Mouse (Mus musculus) C2C12 (cell line): Measurements from ENCODE around the gene Cfap73. TPM values are rescaled to one million over a fixed set of nuclear protein-coding genes. Genes with fewer than 3 reads are reported as not detected.
A peak's percentile ranks its signal among the peaks of the same experiment; 100 is the strongest.

Experiments
- H3K27me3 ChIP-seq: one replicate; pipeline ENCODE4 v1.6.1; 2011; ENCODE audit not compliant: control insufficient read depth, insufficient read depth, insufficient read length
- H3K36me3 ChIP-seq: one replicate; pipeline ENCODE4 v1.6.1; 2011; ENCODE audit not compliant: control insufficient read depth, insufficient read depth
- H3K4me3 ChIP-seq: one replicate; pipeline ENCODE4 v1.5.1; 2011; ENCODE audit warnings: mild to moderate bottlenecking, control low read depth; ENCODE audit not compliant: poor library complexity, insufficient read depth, severe bottlenecking
- H3K79me2 ChIP-seq: one replicate; pipeline ENCODE4 v1.6.1; 2011; ENCODE audit not compliant: control insufficient read depth, insufficient read depth
- H3K79me3 ChIP-seq: one replicate; pipeline ENCODE4 v1.6.1; 2011; ENCODE audit warnings: low read depth, control low read depth
- H3ac ChIP-seq: one replicate; pipeline ENCODE3; 2011; ENCODE audit warnings: low read depth; ENCODE audit not compliant: control insufficient read depth, insufficient read length
- CEBPB ChIP-seq: IDR thresholded peaks from one replicate; pipeline ENCODE4 v1.6.1; 2011; ENCODE audit warnings: low read depth, mild to moderate bottlenecking, control low read depth, moderate library complexity
- CTCF ChIP-seq: IDR thresholded peaks from one replicate; pipeline ENCODE4 v1.5.1; 2011; ENCODE audit not compliant: control insufficient read depth, insufficient read depth, insufficient read length
- FOSL1 ChIP-seq: IDR thresholded peaks from one replicate; pipeline ENCODE4 v1.8.0; 2011; ENCODE audit warnings: mild to moderate bottlenecking, low read length; ENCODE audit not compliant: poor library complexity, insufficient read depth, severe bottlenecking
- MAX ChIP-seq: IDR thresholded peaks from one replicate; pipeline ENCODE4 v1.6.1; 2011; ENCODE audit warnings: mild to moderate bottlenecking, control low read depth
- MYOD1 ChIP-seq: IDR thresholded peaks from one replicate; pipeline ENCODE4 v1.6.1; 2011; ENCODE audit warnings: low read depth; ENCODE audit not compliant: control insufficient read depth, insufficient read length
- MYOG ChIP-seq: IDR thresholded peaks from one replicate; pipeline ENCODE4 v1.6.1; 2011; ENCODE audit not compliant: control insufficient read depth, insufficient read length; ENCODE audit errors: extremely low read depth
- USF1 ChIP-seq: IDR thresholded peaks from one replicate; pipeline ENCODE4 v1.6.1; 2011; ENCODE audit warnings: low read depth, mild to moderate bottlenecking, control low read depth, moderate library complexity
- polyA plus RNA-seq: library from polyadenylated mRNA; unstranded; fragments of >200 nt; fragmentation: generic; extraction: Trizol; gene quantifications from one replicate; pipeline ENCODE4 v1.2.1, GENCODE M21; 2012; ENCODE audit warnings: missing spikeins

The Cfap73 gene
- polyA plus RNA-seq, 1 experiment, result not detected

DNA sequence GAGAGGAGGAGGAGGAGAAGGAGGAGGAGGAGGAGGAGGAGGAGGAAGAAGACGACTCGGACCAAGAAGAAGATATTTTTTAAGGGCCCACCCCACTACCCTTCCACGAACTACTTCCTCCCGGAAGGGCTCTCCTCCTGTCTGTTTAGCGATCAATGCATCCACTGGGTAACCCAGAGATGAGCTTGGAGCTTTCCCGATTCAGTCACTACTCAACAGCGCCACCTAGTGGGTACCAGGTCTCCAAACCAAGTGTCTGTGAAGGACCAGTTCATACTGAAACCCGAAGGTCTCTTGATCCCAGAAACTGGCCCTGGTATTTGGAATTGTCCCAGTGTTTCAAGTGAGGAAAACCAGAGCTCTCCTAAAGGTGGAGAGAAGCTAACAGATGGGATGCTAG is 28.3 kb downstream of the Cfap73 start:
- H3ac ChIP-seq, result no peak overlapping the region

DNA sequence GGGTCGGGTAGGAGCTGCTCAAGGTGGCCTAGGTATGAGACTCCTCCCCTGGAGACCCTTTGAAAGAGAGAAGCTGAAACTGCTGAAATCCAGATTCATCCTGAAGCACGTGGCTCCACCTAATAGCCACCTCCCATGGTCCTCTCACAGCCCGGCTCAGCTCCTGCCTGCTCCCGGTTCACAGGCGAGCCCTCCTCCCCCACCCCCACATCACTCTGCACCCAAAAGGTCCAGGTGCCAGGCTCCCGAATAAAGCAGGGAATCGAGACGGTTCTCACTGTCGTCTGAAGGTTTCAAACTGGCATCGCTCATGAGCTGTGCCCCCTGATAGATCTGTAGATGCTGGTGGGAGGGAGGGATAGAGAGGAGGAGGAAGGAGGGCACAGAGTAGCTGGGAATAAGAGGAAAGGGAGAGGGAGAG is 28.8 kb downstream of the Cfap73 start:
- no peaks in the 10 kb centered on the region for H3K79me3 ChIP-seq
- H3K36me3 ChIP-seq, result no peaks in the 10 kb centered on the region
- H3ac ChIP-seq, result peak overlapping the region; percentile 40
- no peaks in the 10 kb centered on the region for H3K79me2 ChIP-seq
- peak overlapping the region; percentile 11 for H3K4me3 ChIP-seq
- H3K27me3 ChIP-seq, result no peaks in the 10 kb centered on the region
- no peak for TF ChIP-seq MYOD1
- TF ChIP-seq CEBPB, result no peak
- no peak for TF ChIP-seq MAX
- no peak for TF ChIP-seq MYOG
- TF ChIP-seq USF1, result no peak
- no peak for TF ChIP-seq CTCF

More for the DNA sequence above, 28.3 kb downstream of the Cfap73 start:
- no peak overlapping the region for H3K4me3 ChIP-seq
- no peaks in the 10 kb centered on the region for H3K27me3 ChIP-seq
- TF ChIP-seq MYOG, result no peak
- no peak for TF ChIP-seq MYOD1
- peak; percentile 54 for TF ChIP-seq CTCF
- H3K79me3 ChIP-seq, result no peaks in the 10 kb centered on the region
- no peaks in the 10 kb centered on the region for H3K79me2 ChIP-seq
- H3K36me3 ChIP-seq, result no peaks in the 10 kb centered on the region

DNA sequence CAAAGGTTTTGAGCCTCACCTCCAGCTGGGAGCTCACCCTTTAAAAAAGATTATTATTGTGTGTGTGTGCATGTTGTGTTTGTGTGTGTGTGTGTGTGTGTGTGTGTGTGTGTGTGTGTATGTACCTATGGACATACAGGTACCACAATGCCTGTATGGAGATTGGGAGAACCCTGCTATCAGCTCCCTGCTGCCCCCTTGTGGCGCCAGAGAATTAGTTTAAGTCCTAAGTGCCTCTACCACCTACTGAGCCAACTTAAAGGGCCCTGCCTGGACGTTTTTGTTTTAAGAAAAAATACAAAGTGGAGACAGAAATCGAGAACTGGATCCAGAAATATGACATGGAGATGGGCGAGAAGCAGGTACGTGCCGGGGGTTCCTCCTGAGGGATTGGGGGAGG is 29.2 kb downstream of the Cfap73 start:
- Histone ChIP-seq H3K4me3 (peak overlapping the region; percentile 11), H3K36me3 (no peaks in the 10 kb centered on the region), H3K79me2 (no peaks in the 10 kb centered on the region), H3K79me3 (no peaks in the 10 kb centered on the region), H3K27me3 (no peaks in the 10 kb centered on the region), H3ac (no peak overlapping the region)
- TF ChIP-seq USF1 (no peak), CTCF (peak; percentile 53)

DNA sequence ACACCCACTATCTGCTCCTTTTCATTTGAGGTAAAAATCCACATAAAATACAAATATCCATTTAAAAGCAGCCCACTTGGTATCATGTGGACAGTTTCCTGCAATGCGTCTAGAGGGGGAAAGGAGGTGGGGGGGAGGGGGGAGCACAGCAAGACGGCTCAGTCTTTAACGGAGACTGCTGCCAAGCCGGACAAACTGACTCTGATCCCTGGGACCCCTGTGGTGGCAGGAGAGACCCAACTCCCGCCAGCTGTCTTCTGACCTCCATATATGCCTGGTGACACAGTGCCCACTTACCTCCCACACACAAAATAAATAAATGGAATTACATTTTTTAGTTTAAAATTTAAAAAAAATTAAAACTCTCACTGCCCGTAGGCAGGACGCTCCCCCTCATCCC is 30.5 kb downstream of the Cfap73 start:
- no peaks in the 10 kb centered on the region for H3K36me3 ChIP-seq

DNA sequence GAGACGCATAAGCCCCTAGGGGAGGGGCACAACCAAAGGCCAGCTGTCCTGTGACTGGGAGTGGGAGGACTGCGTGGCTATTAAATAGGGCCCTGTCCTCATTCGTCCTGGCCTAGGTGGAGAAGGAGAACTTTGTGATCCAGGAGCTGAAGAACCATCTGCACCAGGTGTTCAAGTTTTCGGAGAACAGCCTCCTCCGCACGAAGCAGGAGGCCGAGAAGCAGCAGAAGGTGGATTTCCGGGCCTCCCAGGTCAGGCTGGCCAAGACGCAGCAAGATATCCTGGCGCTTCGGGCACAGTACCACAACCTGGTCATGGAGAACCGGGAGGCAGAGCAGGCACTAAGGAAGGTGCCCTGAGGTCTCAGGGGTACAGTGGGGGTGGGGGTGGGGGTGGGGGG is 31.8 kb downstream of the Cfap73 start:
- no peaks in the 10 kb centered on the region for H3K27me3 ChIP-seq
- no peak for TF ChIP-seq USF1
- TF ChIP-seq CTCF, result no peak
- no peak for TF ChIP-seq MAX
- no peak for TF ChIP-seq MYOG
- TF ChIP-seq CEBPB, result no peak
- TF ChIP-seq FOSL1, result no peak
- TF ChIP-seq MYOD1, result no peak
- no peaks in the 10 kb centered on the region for H3K79me2 ChIP-seq
- no peak overlapping the region for H3ac ChIP-seq
- no peaks in the 10 kb centered on the region for H3K36me3 ChIP-seq
- no peak overlapping the region for H3K4me3 ChIP-seq
- no peaks in the 10 kb centered on the region for H3K79me3 ChIP-seq

More for the DNA sequence above, 30.5 kb downstream of the Cfap73 start:
- Histone ChIP-seq H3K4me3 (no peak overlapping the region), H3K27me3 (no peaks in the 10 kb centered on the region), H3K79me2 (no peaks in the 10 kb centered on the region), H3ac (no peak overlapping the region), H3K79me3 (no peaks in the 10 kb centered on the region)
- TF ChIP-seq CTCF (no peak), CEBPB (no peak), MAX (no peak), FOSL1 (no peak), MYOD1 (no peak), MYOG (no peak), USF1 (no peak)

DNA sequence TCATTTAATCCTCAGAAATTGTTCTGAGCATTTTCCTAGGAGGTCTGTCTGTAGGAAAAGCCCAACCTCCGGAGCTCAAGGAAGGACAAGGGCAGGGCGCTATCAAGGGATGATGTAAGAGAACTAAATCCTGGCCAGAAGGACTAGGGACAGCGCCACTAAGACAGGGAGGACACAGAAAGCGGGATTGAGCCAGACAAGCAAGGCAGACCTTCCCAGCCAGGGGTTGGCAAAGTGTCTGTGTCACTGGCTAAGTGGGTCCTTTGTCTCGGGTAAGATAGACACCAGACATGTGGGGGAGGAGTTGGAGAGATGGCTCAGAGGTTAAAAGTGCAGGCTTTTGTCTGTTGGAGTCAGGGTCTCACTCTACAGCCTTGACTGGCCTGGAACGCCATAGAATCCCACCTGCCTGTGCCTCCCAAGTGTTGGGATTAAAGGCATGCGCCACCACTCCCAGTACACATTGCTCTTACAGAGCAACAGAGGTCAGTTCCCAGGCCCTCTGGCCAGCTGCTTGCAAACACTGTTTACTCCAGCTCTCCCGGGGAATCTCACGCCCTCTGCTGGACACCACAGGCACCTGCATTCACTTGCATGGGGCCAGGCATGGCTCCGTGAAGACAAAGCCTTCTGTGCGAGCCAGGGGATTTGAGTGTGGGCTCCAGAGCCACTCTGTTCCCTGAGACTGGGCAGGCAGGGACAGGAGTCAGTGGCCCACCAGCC is 32.9 kb downstream of the Cfap73 start:
- no peaks in the 10 kb centered on the region for H3K36me3 ChIP-seq
- H3K79me3 ChIP-seq, result no peaks in the 10 kb centered on the region
- H3K4me3 ChIP-seq, result no peak overlapping the region
- H3K79me2 ChIP-seq, result no peaks in the 10 kb centered on the region
- H3ac ChIP-seq, result no peak overlapping the region
- H3K27me3 ChIP-seq, result no peaks in the 10 kb centered on the region
- TF ChIP-seq CTCF (peak; percentile 72), CEBPB (no peak)
